21 mouse cellular contexts compared by ENCODE assay signal in genomic region chr3:34593279-34593678, GRCm38 (mm10). TPM values are rescaled to one million over a fixed set of nuclear protein-coding genes. Genes with fewer than 3 reads are reported as not detected.
"Had no signal": no experiment of that assay in that cellular context is flagged by ENCODE, and none has a peak within 500 bp of the region (broad histone marks: within the 10 kb centered on the region; RNA-seq: fewer than 3 reads in every experiment).

No protein-coding gene starts in this region.

- H3K4me1 ChIP-seq: lung, embryonic 15.5 days; megakaryocyte, embryonic 14.5 days; stomach, embryonic 15.5 days had no signal

- H3K4me2 ChIP-seq: lung, embryonic 15.5 days; midbrain, embryonic 11.5 days; midbrain, embryonic 13.5 days; neural tube, embryonic 12.5 days; stomach, embryonic 15.5 days had no signal

- H3K27me3 ChIP-seq: lung, embryonic 15.5 days; megakaryocyte, embryonic 14.5 days; midbrain, embryonic 13.5 days; neural tube, embryonic 12.5 days; stomach, embryonic 15.5 days had no signal

- DNase-seq: liver, postnatal 0 days; lung, adult 2 months; lung, postnatal 14 days; lung, postnatal 36 days; right cerebral cortex, postnatal 14 days; thymus, adult 2 months; thymus, postnatal 36 days had no signal

- H3K9me3 ChIP-seq: lung, embryonic 15.5 days; midbrain, embryonic 13.5 days; neural tube, embryonic 12.5 days; stomach, embryonic 15.5 days had no signal

- H3K4me3 ChIP-seq: lung, embryonic 15.5 days; megakaryocyte, embryonic 14.5 days; midbrain, embryonic 13.5 days; neural tube, embryonic 12.5 days; stomach, embryonic 15.5 days had no signal

- ATAC-seq: liver, postnatal 0 days; lung, postnatal 0 days; midbrain, embryonic 13.5 days; midbrain, embryonic 16.5 days had no signal

- H3K36me3 ChIP-seq: lung, embryonic 15.5 days; midbrain, embryonic 13.5 days; neural tube, embryonic 12.5 days; stomach, embryonic 15.5 days had no signal

- H3K9ac ChIP-seq: liver, postnatal 0 days; lung, embryonic 15.5 days; midbrain, embryonic 13.5 days; neural tube, embryonic 12.5 days; stomach, embryonic 15.5 days had no signal

- H3K27ac ChIP-seq: lung, embryonic 15.5 days; macrophage; midbrain, embryonic 13.5 days; neural tube, embryonic 12.5 days; stomach, embryonic 15.5 days; stomach, postnatal 0 days had no signal

RNA-seq across cellular contexts. Expression of gene Sox2, which starts 56.9 kb away (rescaled TPM):
- total RNA-seq: megakaryocyte progenitor cell, adult 5-6 weeks; monocyte, adult 5-6 weeks; neutrophil, adult 5-6 weeks had no signal
- polyA plus RNA-seq: liver, postnatal 0 days; macrophage; spleen, adult 2 months had no signal
